Mouse (Mus musculus) neural tube, embryonic 11.5 days (tissue): ENCODE data around the gene Tln2. TPM values are rescaled to one million over a fixed set of nuclear protein-coding genes. Genes with fewer than 3 reads are reported as not detected.

Experiments used
- ATAC-seq: fragments of 200-750 bp; cut with Nextera tagmentation; 2 replicates; pipeline ENCODE4 v1.8.0; 2017; ENCODE audit warnings: moderate number of reproducible peaks, mild to moderate bottlenecking, moderate TSS enrichment, moderate library complexity; ENCODE audit not compliant: insufficient read depth, low FRiP score, low TSS enrichment
- DNase-seq: peaks from one replicate; pipeline ENCODE4 v3.0.0-alpha.2; 2015; ENCODE audit warnings: low spot score
- H3K27ac ChIP-seq: fragments of 300-500 bp; sonication (generic); 2 replicates; pipeline ENCODE4 v1.5.1; 2014; ENCODE audit warnings: low read depth, mild to moderate bottlenecking, low read length
- H3K27me3 ChIP-seq: fragments of 300-500 bp; sonication (generic); 2 replicates; pipeline ENCODE4 v1.6.1; 2014; ENCODE audit warnings: mild to moderate bottlenecking, low read length, mixed read lengths; ENCODE audit not compliant: control insufficient read depth, insufficient read depth
- H3K36me3 ChIP-seq: fragments of 300-500 bp; sonication (generic); 2 replicates; pipeline ENCODE4 v1.6.1; 2014; ENCODE audit warnings: mild to moderate bottlenecking, low read length, moderate library complexity, mixed read lengths; ENCODE audit not compliant: control insufficient read depth, insufficient read depth
- H3K4me1 ChIP-seq: fragments of 300-500 bp; sonication (generic); 2 replicates; pipeline ENCODE4 v1.6.1; 2014; ENCODE audit warnings: low read length, mixed read lengths; ENCODE audit not compliant: control insufficient read depth, insufficient read depth
- H3K4me2 ChIP-seq: fragments of 300-500 bp; sonication (generic); 2 replicates; pipeline ENCODE4 v1.6.1; 2014; ENCODE audit warnings: low read depth, mild to moderate bottlenecking, moderate library complexity
- H3K4me3 ChIP-seq: fragments of 300-500 bp; sonication (generic); 2 replicates; pipeline ENCODE4 v1.5.1; 2014; ENCODE audit warnings: low read depth, low read length
- H3K9ac ChIP-seq: fragments of 300-500 bp; sonication (generic); 2 replicates; pipeline ENCODE4 v1.6.1; 2014; ENCODE audit warnings: mild to moderate bottlenecking, low read length
- H3K9me3 ChIP-seq: fragments of 300-500 bp; sonication (generic); 2 replicates; pipeline ENCODE4 v1.6.1; 2016; ENCODE audit warnings: low read length; ENCODE audit not compliant: control insufficient read depth
- WGBS: fragments of 180-500 bp; shearing (Covaris S2); extraction: QIAGEN DNeasy Blood & Tissue Kit; methylation state at CpG from one replicate; pipeline ENCODE4 v1.1.7; 2014; 5-methylcytosine and 5-hydroxymethylcytosine counted together
- polyA plus RNA-seq: library from polyadenylated mRNA; unstranded; fragments of >200 nt; fragmentation: Nextera tagmentation; extraction: Ambion mirVana; gene quantifications from 2 replicates; pipeline ENCODE4 v1.2.1, GENCODE M21; 2014

Gene Tln2
- polyA plus RNA-seq, 1 experiment from 2014 or later = 14.6 TPM

GRCm38 (mm10) chr9:67572790-67573682 is 13.5 kb upstream of the Tln2 start:
- Histone ChIP-seq H3K4me1 (peaks cover 12% of the 10 kb centered on the region), H3K27me3 (no peaks in the 10 kb centered on the region), H3K36me3 (no peaks in the 10 kb centered on the region), H3K9me3 (no peaks in the 10 kb centered on the region), H3K27ac (0 out of 2 replicates have a peak overlapping the region, but pooled peaks have one; percentile 23), H3K4me3 (no peak overlapping the region), H3K4me2 (no peak overlapping the region), H3K9ac (no peak overlapping the region)
- DNase-seq (peak; percentile 25), ATAC-seq (no peak)
- 48% methylated on average over 10 of the region's 10 CpGs for WGBS

DNA sequence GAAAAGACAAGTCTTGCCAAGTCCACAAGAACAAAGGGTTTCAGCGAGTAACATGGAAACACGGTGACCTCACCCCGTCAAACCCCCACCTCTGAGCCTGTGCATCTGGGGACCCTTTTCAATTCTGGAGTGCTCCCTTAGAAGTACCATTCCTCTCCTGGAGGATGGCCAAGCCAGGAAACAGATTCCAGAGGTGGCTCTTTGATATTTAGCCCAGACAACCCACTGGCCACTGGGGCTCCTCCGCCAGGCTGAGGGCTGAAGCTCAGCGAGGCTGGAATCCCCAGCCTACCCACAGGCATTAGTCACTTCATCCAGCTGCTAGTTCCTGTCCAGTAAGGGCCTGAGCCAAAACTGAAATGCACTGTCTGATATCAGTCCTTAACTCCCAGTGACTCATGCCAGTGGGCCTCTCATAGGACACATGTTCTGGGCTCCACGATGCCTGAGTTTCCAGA is 6.3 kb upstream of the Tln2 start:
- H3K4me1 ChIP-seq = no peaks in the 10 kb centered on the region

GRCm38 (mm10) chr9:67549811-67550501 is 9.5 kb downstream of the Tln2 start:
- H3K9me3 ChIP-seq = no peaks in the 10 kb centered on the region
- H3K4me2 ChIP-seq = no peak overlapping the region
- peak overlapping the region; percentile 53; the same call in 1 of the 2 replicates for H3K27ac ChIP-seq
- ATAC-seq (no peak), DNase-seq (peak; percentile 37)
- 85% methylated on average over 8 of the region's 8 CpGs for WGBS
- H3K36me3 ChIP-seq = no peaks in the 10 kb centered on the region
- H3K4me1 ChIP-seq = peaks cover 11% of the 10 kb centered on the region
- no peak overlapping the region for H3K9ac ChIP-seq
- no peaks in the 10 kb centered on the region for H3K27me3 ChIP-seq
- H3K4me3 ChIP-seq = no peak overlapping the region

More for the DNA sequence above, 6.3 kb upstream of the Tln2 start:
- Histone ChIP-seq H3K4me3 (no peak overlapping the region), H3K4me2 (no peak overlapping the region), H3K9me3 (no peaks in the 10 kb centered on the region), H3K9ac (no peak overlapping the region), H3K36me3 (no peaks in the 10 kb centered on the region), H3K27ac (no peak overlapping the region), H3K27me3 (no peaks in the 10 kb centered on the region)
- WGBS = 90% methylated on average over 6 of the region's 6 CpGs
- ATAC-seq (no peak), DNase-seq (no peak)

GRCm38 (mm10) chr9:67549332-67549731 is 10.2 kb downstream of the Tln2 start:
- Histone ChIP-seq H3K9ac (no peak overlapping the region), H3K36me3 (no peaks in the 10 kb centered on the region), H3K4me2 (no peak overlapping the region), H3K4me3 (no peak overlapping the region), H3K27me3 (no peaks in the 10 kb centered on the region), H3K9me3 (no peaks in the 10 kb centered on the region), H3K4me1 (peaks cover 11% of the 10 kb centered on the region), H3K27ac (no peak overlapping the region)
- 14% methylated on average over 4 of the region's 4 CpGs for WGBS
- DNase-seq = peak; percentile 29
- no peak for ATAC-seq

- Histone ChIP-seq H3K27ac (no peak overlapping the region), H3K4me1 (peaks cover 11% of the 10 kb centered on the region), H3K4me3 (no peak overlapping the region), H3K9me3 (no peaks in the 10 kb centered on the region), H3K36me3 (no peaks in the 10 kb centered on the region), H3K27me3 (no peaks in the 10 kb centered on the region), H3K9ac (no peak overlapping the region), H3K4me2 (no peak overlapping the region)
- no peak for DNase-seq
- ATAC-seq = no peak
- WGBS = 92% methylated on average over 5 of the region's 5 CpGs
These were observed 12.9 kb downstream of the Tln2 start for GRCm38 (mm10) chr9:67546650-67547049.

GRCm38 (mm10) chr9:67545794-67546193 is 13.7 kb downstream of the Tln2 start:
- ATAC-seq = no peak
- 87% methylated on average over 3 of the region's 3 CpGs for WGBS
- Histone ChIP-seq H3K27ac (no peak overlapping the region), H3K4me2 (no peak overlapping the region), H3K9me3 (no peaks in the 10 kb centered on the region), H3K9ac (no peak overlapping the region), H3K36me3 (no peaks in the 10 kb centered on the region), H3K27me3 (no peaks in the 10 kb centered on the region), H3K4me3 (no peak overlapping the region), H3K4me1 (peaks cover 11% of the 10 kb centered on the region)
- DNase-seq = no peak

DNA sequence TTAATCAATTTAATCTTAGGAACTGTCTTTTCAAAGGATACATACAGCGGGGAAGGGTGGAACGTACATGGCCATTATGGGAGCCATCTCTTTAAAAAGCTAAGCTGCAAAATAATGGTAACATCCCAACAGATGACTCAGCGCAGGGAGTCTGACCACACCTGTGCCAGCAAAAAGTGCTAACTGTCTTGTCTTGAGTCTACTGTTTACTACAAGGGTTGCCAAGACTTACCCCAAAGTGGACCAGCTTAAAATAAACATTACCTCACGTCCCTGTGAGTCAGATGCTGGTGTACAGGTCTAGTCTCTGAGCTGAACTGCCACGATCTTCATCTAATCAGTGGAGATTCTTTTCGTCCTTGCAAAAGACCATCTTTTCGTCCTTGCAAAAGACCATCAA is 14.7 kb downstream of the Tln2 start:
- Histone ChIP-seq H3K4me2 (no peak overlapping the region), H3K9me3 (no peaks in the 10 kb centered on the region), H3K27ac (no peak overlapping the region), H3K9ac (no peak overlapping the region), H3K36me3 (no peaks in the 10 kb centered on the region), H3K27me3 (no peaks in the 10 kb centered on the region), H3K4me1 (peaks cover 7% of the 10 kb centered on the region), H3K4me3 (no peak overlapping the region)
- ATAC-seq (no peak), DNase-seq (no peak)
- WGBS = 72% methylated on average over 7 of the region's 7 CpGs

GRCm38 (mm10) chr9:67541948-67542347 is 17.6 kb downstream of the Tln2 start:
- Histone ChIP-seq H3K36me3 (no peaks in the 10 kb centered on the region), H3K27ac (no peak overlapping the region), H3K4me2 (no peak overlapping the region), H3K9me3 (no peaks in the 10 kb centered on the region), H3K27me3 (no peaks in the 10 kb centered on the region), H3K9ac (no peak overlapping the region), H3K4me1 (no peaks in the 10 kb centered on the region; the same call in 1 of the 2 replicates), H3K4me3 (no peak overlapping the region)
- ATAC-seq (no peak), DNase-seq (no peak)
- WGBS = 68% methylated on average over 8 of the region's 8 CpGs
